8 mouse cellular contexts compared by ENCODE assay signal in the genomic region with DNA sequence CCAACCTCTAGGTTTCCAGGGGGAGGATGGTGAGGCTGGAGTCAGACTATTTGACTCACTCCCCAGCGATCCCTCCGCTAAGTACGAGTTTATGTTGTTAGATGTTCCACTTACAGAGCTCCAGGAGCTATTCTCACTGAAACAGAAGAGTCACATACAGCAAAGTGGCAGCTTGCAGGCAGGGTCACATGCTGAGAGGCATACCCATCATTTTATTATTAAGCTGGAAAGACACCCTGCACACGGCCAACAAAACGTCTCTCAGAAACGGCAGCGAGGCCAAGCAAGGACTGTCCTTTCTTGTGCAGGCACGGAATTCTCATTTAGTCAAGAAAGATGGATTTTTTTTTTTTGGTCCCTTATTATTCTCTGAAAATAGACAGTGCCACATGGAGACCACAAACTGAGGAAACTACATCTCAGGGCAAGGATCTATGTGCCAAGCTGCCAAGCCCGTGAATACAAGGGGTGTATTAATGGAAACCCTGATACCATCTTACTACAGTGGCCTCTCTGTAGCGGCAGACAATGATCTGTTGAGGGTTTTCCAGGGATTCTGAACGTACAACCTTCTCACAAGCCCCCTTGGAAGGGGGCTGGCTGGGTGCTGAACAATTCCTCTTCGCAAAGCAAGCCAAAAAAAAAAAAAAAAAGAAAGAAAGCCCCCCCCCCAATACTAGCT. TPM values are rescaled to one million over a fixed set of nuclear protein-coding genes. Genes with fewer than 3 reads are reported as not detected.
DNase-seq lines count a peak whose midpoint lies in the region; ATAC-seq and TF ChIP-seq lines count a peak whose summit lies in the region.

No protein-coding gene starts in this region.

- peak overlapping the region; percentile 98 for H3K27ac ChIP-seq in heart, postnatal 0 days (ENCODE audit: low read depth)
- peak overlapping the region; percentile 89 for H3K27ac ChIP-seq in midbrain, embryonic 12.5 days (replicated peaks)

- peaks cover 17% of the 10 kb centered on the region for H3K4me1 ChIP-seq in lung, adult 2 months (ENCODE audit: control insufficient read depth, insufficient read depth, low read length)
- H3K4me1 ChIP-seq in heart, postnatal 0 days (ENCODE audit: control insufficient read depth, insufficient read depth) = peaks cover 50% of the 10 kb centered on the region
- H3K4me1 ChIP-seq in midbrain, embryonic 12.5 days = peaks cover 50% of the 10 kb centered on the region

- no peak for TF ChIP-seq CTCF in lung, adult 2 months (IDR thresholded peaks at IDR 0.05; ENCODE audit: insufficient read depth, low read length)
- TF ChIP-seq CTCF in heart, postnatal 0 days (IDR thresholded peaks at IDR 0.05; ENCODE audit: low read depth) = no peak

- no peaks in the 10 kb centered on the region for H3K27me3 ChIP-seq in heart, postnatal 0 days (ENCODE audit: control insufficient read depth, insufficient read depth, low read length)
- 0 out of 2 replicates have a peak, but pooled peaks cover 6% of the 10 kb centered on the region for H3K27me3 ChIP-seq in midbrain, embryonic 12.5 days

- H3K9me3 ChIP-seq in heart, postnatal 0 days (replicated peaks; ENCODE audit: control insufficient read depth, low read length) = no peaks in the 10 kb centered on the region
- H3K9me3 ChIP-seq in midbrain, embryonic 12.5 days = no peaks in the 10 kb centered on the region

- peak overlapping the region; percentile 46 for H3K4me3 ChIP-seq in lung, adult 2 months (replicated peaks; ENCODE audit: extremely low read depth, low read depth, low read length)
- peak overlapping the region; percentile 97 for H3K4me3 ChIP-seq in heart, postnatal 0 days (ENCODE audit: low read depth, low read length)
- H3K4me3 ChIP-seq in midbrain, embryonic 12.5 days = peak overlapping the region; percentile 95

- no peak for TF ChIP-seq POLR2A in lung, adult 2 months (IDR thresholded peaks at IDR 0.05; ENCODE audit: borderline replicate concordance, extremely low read depth, low read depth, low read length)

- no peaks in the 10 kb centered on the region for H3K36me3 ChIP-seq in heart, postnatal 0 days (replicated peaks; ENCODE audit: control insufficient read depth, insufficient read depth, low read length)
- no peaks in the 10 kb centered on the region for H3K36me3 ChIP-seq in midbrain, embryonic 12.5 days

- DNase-seq in lung, adult 2 months = no peak
- DNase-seq in lung, postnatal 14 days = no peak
- DNase-seq in cerebellum, adult 9-10 months = peak; percentile 56
- no peak for DNase-seq in heart, postnatal 0 days (ENCODE audit: low spot score)
- DNase-seq in right cerebral cortex, postnatal 25 days = no peak

- no peak for TF ChIP-seq EP300 in heart, postnatal 0 days (IDR thresholded peaks at IDR 0.05; ENCODE audit: low read depth)

- peak overlapping the region; percentile 95 for H3K4me2 ChIP-seq in heart, postnatal 0 days (ENCODE audit: low read depth, low read length)
- H3K4me2 ChIP-seq in midbrain, embryonic 12.5 days (replicated peaks) = peak overlapping the region; percentile 77

- H3K9ac ChIP-seq in heart, postnatal 0 days (replicated peaks; ENCODE audit: low read depth, low read length) = peak overlapping the region; percentile 98
- H3K9ac ChIP-seq in midbrain, embryonic 12.5 days (replicated peaks) = peak overlapping the region; percentile 98

- WGBS in lung, adult 2 months = 39% methylated on average over 12 of the region's 12 CpGs
- WGBS in heart, postnatal 0 days = 12% methylated on average over 12 of the region's 12 CpGs
- 28% methylated on average over 12 of the region's 12 CpGs for WGBS in midbrain, embryonic 12.5 days

- ATAC-seq in heart, postnatal 0 days (ENCODE audit: insufficient read depth, low read depth) = no peak
- no peak for ATAC-seq in midbrain, embryonic 12.5 days (ENCODE audit: low FRiP score, low read depth)
- no peak for ATAC-seq in granulocyte monocyte progenitor cell, adult 5-6 weeks (replicated peaks; ENCODE audit: poor library complexity, severe bottlenecking)
- ATAC-seq in erythroid progenitor cell, adult 5-6 weeks (replicated peaks; ENCODE audit: low FRiP score, poor library complexity, severe bottlenecking) = no peak

RNA-seq across cellular contexts. Expression of a gene that starts 1.5 kb away (rescaled TPM):
- 36.6 and 39.3 TPM in 2 replicates for polyA plus RNA-seq in lung, adult 2 months (2012; rRNA removed)
- 51.4 and 59.6 TPM in 2 replicates for total RNA-seq in heart, postnatal 0 days (2014; rRNA removed; ENCODE audit: low replicate concordance)
- polyA plus RNA-seq in heart, postnatal 0 days (2015; fragmentation: Nextera tagmentation; extraction: Ambion mirVana) = 44.5 and 55.7 TPM in 2 replicates
- 68.0 and 74.2 TPM in 2 replicates for polyA plus RNA-seq in midbrain, embryonic 12.5 days (2016; fragmentation: Nextera tagmentation; extraction: Ambion mirVana)
- 7.6 and 11.1 TPM in 2 replicates for total RNA-seq in granulocyte monocyte progenitor cell, adult 5-6 weeks (2014; fragmentation: Nextera tagmentation)
- total RNA-seq in granulocyte monocyte progenitor cell, adult 5-6 weeks (2017) = 9.5 and 11.6 TPM in 2 replicates
- 15.5 TPM in 2 replicates for total RNA-seq in erythroid progenitor cell, adult 5-6 weeks (2015; ENCODE audit: low replicate concordance)
- total RNA-seq in erythroid progenitor cell, adult 5-6 weeks (2017; ENCODE audit: low replicate concordance) = 7.3 and 9.6 TPM in 2 replicates

RNA-seq across cellular contexts. Expression of a gene that starts 57.1 kb away (rescaled TPM):
- 31.9 and 36.4 TPM in 2 replicates for polyA plus RNA-seq in lung, adult 2 months (2012; rRNA removed)
- total RNA-seq in heart, postnatal 0 days (2014; rRNA removed; ENCODE audit: low replicate concordance) = 16.3 and 29.2 TPM in 2 replicates
- 9.3 and 11.9 TPM in 2 replicates for polyA plus RNA-seq in heart, postnatal 0 days (2015; fragmentation: Nextera tagmentation; extraction: Ambion mirVana)
- polyA plus RNA-seq in midbrain, embryonic 12.5 days (2016; fragmentation: Nextera tagmentation; extraction: Ambion mirVana) = 13.9 and 15.5 TPM in 2 replicates
- total RNA-seq in granulocyte monocyte progenitor cell, adult 5-6 weeks (2014; fragmentation: Nextera tagmentation) = 11.5 and 39.3 TPM in 2 replicates
- total RNA-seq in granulocyte monocyte progenitor cell, adult 5-6 weeks (2017) = 10.1 and 16.9 TPM in 2 replicates
- 0.84 and 2.2 TPM in 2 replicates for total RNA-seq in erythroid progenitor cell, adult 5-6 weeks (2015; ENCODE audit: low replicate concordance)
- total RNA-seq in erythroid progenitor cell, adult 5-6 weeks (2017; ENCODE audit: low replicate concordance) = 8.2 and 18.2 TPM in 2 replicates

Comparison
In these comparisons a context has a peak if more than half of its experiments do, and no peak if none do; other contexts are left out.
1. H3K4me3 ChIP-seq: peak in every context shown above with its lines; median percentile 97 in heart, postnatal 0 days; 95 in midbrain, embryonic 12.5 days; 46 in lung, adult 2 months.